Mouse (Mus musculus) adrenal gland, postnatal 25 days (tissue): Measurements from ENCODE around the gene Gsdma2. TPM values are rescaled to one million over a fixed set of nuclear protein-coding genes. Genes with fewer than 3 reads are reported as not detected.

Experiments used
- DNase-seq: peaks from one replicate; pipeline ENCODE4 v3.0.0; 2021; ENCODE audit warnings: mixed read lengths
- total RNA-seq: library from RNA; stranded (reverse); gene quantifications from 2 replicates; pipeline ENCODE4 v1.2.3, GENCODE M21; 2021

Gene Gsdma2
- total RNA-seq, 1 experiment from 2014 or later: 0.88 TPM

GRCm38 (mm10) chr11:98701213-98701670, 54.7 kb downstream of the Gsdma2 start, which contains the start of gene Csf3:
Gene Csf3, plus strand, starts transcription at chr11:98701263.
- DNase-seq: no peak

GRCm38 (mm10) chr11:98702323-98702722, 55.8 kb downstream of the Gsdma2 start:
- DNase-seq: no peak

- no peak for DNase-seq
Measured at GRCm38 (mm10) chr11:98705021-98705420, 58.5 kb downstream of the Gsdma2 start.

Other genes with a start within 250 kb of the Gsdma2 start
- 3.6 and 6.5 TPM in 2 replicates for gene Pgap3, start 246.3 kb upstream of the Gsdma2 start, total RNA-seq
- gene Erbb2, start 234.3 kb upstream of the Gsdma2 start, total RNA-seq: 3.8 and 6.2 TPM in 2 replicates
- 80.3 and 84.7 TPM in 2 replicates for gene Mien1, start 207.8 kb upstream of the Gsdma2 start, total RNA-seq
- 1.0 TPM in 1 of 2 replicates, not detected in the other for gene Grb7, start 200.4 kb upstream of the Gsdma2 start, total RNA-seq
- 0.30 TPM in 1 of 2 replicates, not detected in the other for gene Ikzf3, start 100.7 kb upstream of the Gsdma2 start, total RNA-seq
- gene Zpbp2, start 95.7 kb upstream of the Gsdma2 start, total RNA-seq: 0.70 TPM in 1 of 2 replicates, not detected in the other
- 96.8 and 98.6 TPM in 2 replicates for gene Ormdl3, start 59.4 kb upstream of the Gsdma2 start, total RNA-seq
- gene Lrrc3c, start 48.5 kb upstream of the Gsdma2 start, total RNA-seq: not detected in 2 replicates
- 7.6 and 13.5 TPM in 2 replicates for gene Gm12355, start 21.1 kb upstream of the Gsdma2 start, total RNA-seq
- 25.1 and 29.1 TPM in 2 replicates for gene Gsdma3, start 20.4 kb upstream of the Gsdma2 start, total RNA-seq
- gene Gsdma, start 17.6 kb downstream of the Gsdma2 start, total RNA-seq: not detected in 2 replicates
- 134 and 138 TPM in 2 replicates for gene Psmd3, start 35.8 kb downstream of the Gsdma2 start, total RNA-seq
- gene Csf3, start 54.5 kb downstream of the Gsdma2 start, total RNA-seq: not detected in 2 replicates
- 40.9 and 61.5 TPM in 2 replicates for gene Med24, start 82.7 kb downstream of the Gsdma2 start, total RNA-seq
- gene Thra, start 93.9 kb downstream of the Gsdma2 start, total RNA-seq: 82.5 and 89.4 TPM in 2 replicates
- 234 and 238 TPM in 2 replicates for gene Nr1d1, start 128.6 kb downstream of the Gsdma2 start, total RNA-seq
- gene Msl1, start 148.8 kb downstream of the Gsdma2 start, total RNA-seq: 109 and 113 TPM in 2 replicates
- gene Casc3, start 158.1 kb downstream of the Gsdma2 start, total RNA-seq: 37.2 and 41.5 TPM in 2 replicates
- gene Rapgefl1, start 190.0 kb downstream of the Gsdma2 start, total RNA-seq: 0.52 and 0.70 TPM in 2 replicates
- 18.0 and 26.4 TPM in 2 replicates for gene Wipf2, start 216.9 kb downstream of the Gsdma2 start, total RNA-seq